Mouse (Mus musculus) embryonic fibroblast, embryonic 13.5 days (primary cell): Measurements from ENCODE around the gene Ttyh2. TPM values are rescaled to one million over a fixed set of nuclear protein-coding genes. Genes with fewer than 3 reads are reported as not detected.

ENCODE experiments used
- H3K27ac ChIP-seq: 2 replicates; pipeline ENCODE4 v1.5.1; 2012; ENCODE audit warnings: low read length, control low read depth, inconsistent platforms; ENCODE audit not compliant: insufficient read depth
- H3K4me1 ChIP-seq: 2 replicates; pipeline ENCODE4 v1.6.1; 2011; ENCODE audit warnings: low read length; ENCODE audit not compliant: control insufficient read depth, insufficient read depth
- H3K4me3 ChIP-seq: 2 replicates; pipeline ENCODE4 v1.5.1; 2011; ENCODE audit warnings: mild to moderate bottlenecking, control low read depth, low read length; ENCODE audit not compliant: insufficient read depth
- CTCF ChIP-seq: IDR thresholded peaks from 2 replicates; pipeline ENCODE4 v1.5.1; 2011; ENCODE audit warnings: mild to moderate bottlenecking, control low read depth, low read length, moderate library complexity, borderline replicate concordance; ENCODE audit not compliant: insufficient read depth
- POLR2A ChIP-seq: IDR thresholded peaks from 2 replicates; pipeline ENCODE4 v1.6.1; 2011; ENCODE audit warnings: low read depth, mild to moderate bottlenecking, control low read depth, low read length, moderate library complexity
- polyA plus RNA-seq: library from polyadenylated mRNA; stranded (reverse); fragments of >200 nt; gene quantifications from 2 replicates; pipeline ENCODE4 v1.2.4, GENCODE M21; 2011; ENCODE audit warnings: low read depth; ENCODE audit not compliant: missing spikeins, insufficient read length

Ttyh2 gene
- polyA plus RNA-seq, 1 experiment, result 26.9 TPM

GRCm38 (mm10) chr11:114699511-114699910 is 24.3 kb downstream of the Ttyh2 start:
- no peaks in the 10 kb centered on the region; the same call in 1 of the 2 replicates for H3K4me1 ChIP-seq
- no peak for TF ChIP-seq POLR2A
- no peak overlapping the region for H3K4me3 ChIP-seq
- no peak overlapping the region for H3K27ac ChIP-seq

DNA sequence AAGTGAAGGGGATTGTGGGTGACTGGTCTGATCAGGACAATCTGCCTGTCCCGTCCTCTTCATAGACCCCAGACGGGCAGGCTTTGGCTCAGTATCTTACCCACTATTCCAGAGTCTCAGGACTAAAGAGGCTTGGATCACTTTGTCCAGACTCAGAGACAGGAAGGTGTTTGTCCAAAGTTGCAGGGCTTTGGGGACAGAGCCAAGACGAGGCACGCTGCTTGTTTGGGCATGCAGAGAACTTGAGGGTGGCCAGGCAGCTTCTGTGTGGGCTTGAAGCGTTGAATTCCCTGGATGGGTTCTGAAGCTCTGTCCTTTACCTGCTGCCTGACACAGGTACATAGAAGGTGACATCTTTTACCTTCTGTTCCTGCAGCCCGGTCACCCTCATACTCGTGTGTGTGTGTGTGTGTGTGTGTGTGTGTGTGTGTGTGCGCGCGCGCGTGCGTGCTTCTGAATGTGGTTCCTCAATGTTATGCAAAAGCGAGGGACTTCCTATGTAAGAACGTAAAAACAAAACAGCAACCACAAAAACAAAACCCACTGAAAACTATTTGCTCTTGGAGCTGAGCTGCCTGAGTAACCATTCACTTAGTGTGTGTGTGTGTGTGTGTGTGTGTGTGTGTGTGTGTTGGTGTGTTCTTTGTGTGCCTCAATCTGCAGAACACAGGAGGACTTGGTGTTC is 27.2 kb downstream of the Ttyh2 start:
- H3K4me3 ChIP-seq, result no peak overlapping the region
- TF ChIP-seq CTCF, result no peak
- no peak for TF ChIP-seq POLR2A

GRCm38 (mm10) chr11:114702996-114703361 is 27.7 kb downstream of the Ttyh2 start:
- TF ChIP-seq POLR2A (no peak), CTCF (no peak)
- Histone ChIP-seq H3K4me1 (no peaks in the 10 kb centered on the region; the same call in 1 of the 2 replicates), H3K4me3 (no peak overlapping the region), H3K27ac (no peak overlapping the region)

More for the DNA sequence above, 27.2 kb downstream of the Ttyh2 start:
- Histone ChIP-seq H3K27ac (no peak overlapping the region), H3K4me1 (no peaks in the 10 kb centered on the region; the same call in 1 of the 2 replicates)

DNA sequence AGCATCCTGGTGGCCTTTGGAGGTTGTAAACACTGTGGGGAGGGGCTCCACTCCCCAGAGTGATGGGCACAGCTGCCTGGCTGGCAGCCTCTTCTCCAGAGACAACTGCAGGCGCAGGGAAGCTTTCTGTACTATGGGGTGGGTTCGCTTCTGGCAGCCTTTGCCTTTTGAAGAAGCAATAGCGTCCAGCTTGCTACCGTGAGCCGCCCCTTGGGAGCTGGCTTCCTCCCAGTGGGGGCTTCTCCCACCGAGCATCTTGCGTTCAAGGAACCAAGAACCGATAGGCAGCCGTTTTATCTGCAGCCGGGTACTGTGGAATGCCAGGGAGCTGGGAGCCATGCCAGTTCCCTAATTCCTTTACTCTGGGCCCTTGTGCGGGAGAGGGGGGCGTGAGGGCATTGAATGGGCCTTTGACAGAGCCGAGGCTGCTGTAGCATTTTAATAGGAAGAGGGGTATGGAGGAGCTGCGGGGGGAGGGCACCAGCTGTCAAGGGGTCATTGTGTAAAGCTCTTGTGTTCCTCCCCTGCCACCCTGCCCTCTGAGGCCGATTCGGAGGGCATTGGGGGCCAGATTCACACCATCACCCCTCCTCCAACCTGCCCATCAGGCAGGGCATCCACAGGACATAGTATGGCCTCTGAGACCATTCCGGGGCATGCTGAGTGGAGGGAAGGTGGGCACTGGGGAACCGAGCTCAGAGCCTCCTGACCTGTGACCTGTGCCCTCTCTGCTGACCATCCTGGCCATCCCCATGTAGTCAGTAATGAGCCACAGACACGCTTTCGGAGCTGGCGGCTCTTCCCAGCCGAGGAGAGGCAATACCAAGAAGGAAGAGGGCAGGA is 29.1 kb downstream of the Ttyh2 start:
- Histone ChIP-seq H3K4me3 (no peak overlapping the region), H3K27ac (no peak overlapping the region), H3K4me1 (no peaks in the 10 kb centered on the region; the same call in 1 of the 2 replicates)
- TF ChIP-seq CTCF, result no peak
- no peak for TF ChIP-seq POLR2A

DNA sequence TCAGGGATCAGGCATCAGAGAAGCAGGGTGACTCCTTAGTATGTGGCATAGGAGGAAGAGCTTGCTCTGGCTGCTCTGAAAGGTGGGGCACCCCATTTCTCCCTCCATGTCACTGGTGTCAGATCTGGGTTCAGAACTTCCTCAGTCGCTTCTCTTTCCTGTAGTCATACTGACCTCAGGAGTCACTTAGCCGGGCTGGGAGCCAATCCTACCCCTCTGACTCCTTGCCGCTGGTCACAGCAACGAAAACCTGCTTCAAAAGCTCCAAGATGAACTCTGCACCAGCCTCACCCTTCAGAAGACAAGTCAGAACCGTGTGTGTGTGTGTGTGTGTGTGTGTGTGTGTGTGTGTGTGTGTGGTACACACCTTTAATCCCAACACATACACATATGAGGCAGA is 31.1 kb downstream of the Ttyh2 start:
- H3K4me1 ChIP-seq, result no peaks in the 10 kb centered on the region
- H3K4me3 ChIP-seq, result no peak overlapping the region
- no peak overlapping the region for H3K27ac ChIP-seq
- TF ChIP-seq POLR2A, result no peak
- no peak for TF ChIP-seq CTCF

- no peaks in the 10 kb centered on the region for H3K4me1 ChIP-seq
- no peak overlapping the region for H3K27ac ChIP-seq
- H3K4me3 ChIP-seq, result no peak overlapping the region
- TF ChIP-seq POLR2A, result no peak
- TF ChIP-seq CTCF, result no peak
These were observed 36.2 kb downstream of the Ttyh2 start for GRCm38 (mm10) chr11:114711393-114711792.

DNA sequence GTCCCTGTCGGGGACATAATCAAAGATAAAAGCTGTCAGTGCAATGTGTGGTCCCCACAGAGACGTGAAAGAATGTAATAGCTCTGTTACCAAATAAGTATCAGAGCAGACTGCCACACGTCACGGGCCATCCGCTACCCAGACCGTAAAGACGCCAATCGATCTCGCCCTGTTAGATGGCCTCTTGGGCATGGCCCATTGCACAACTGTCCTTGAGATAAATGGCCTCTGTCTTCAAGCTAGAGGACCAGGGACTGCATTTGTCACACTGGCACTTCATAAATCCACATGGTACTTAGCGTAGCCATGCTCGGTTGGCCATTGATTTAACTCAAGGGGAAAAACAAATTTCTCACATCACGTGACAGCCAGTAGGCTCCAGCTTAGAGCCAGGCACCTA is 36.6 kb downstream of the Ttyh2 start:
- no peaks in the 10 kb centered on the region for H3K4me1 ChIP-seq
- TF ChIP-seq POLR2A (no peak), CTCF (no peak)
- no peak overlapping the region for H3K4me3 ChIP-seq
- H3K27ac ChIP-seq, result no peak overlapping the region

GRCm38 (mm10) chr11:114714526-114714925 is 39.3 kb downstream of the Ttyh2 start:
- no peaks in the 10 kb centered on the region for H3K4me1 ChIP-seq
- no peak overlapping the region for H3K27ac ChIP-seq
- TF ChIP-seq POLR2A, result no peak
- no peak for TF ChIP-seq CTCF
- no peak overlapping the region for H3K4me3 ChIP-seq

DNA sequence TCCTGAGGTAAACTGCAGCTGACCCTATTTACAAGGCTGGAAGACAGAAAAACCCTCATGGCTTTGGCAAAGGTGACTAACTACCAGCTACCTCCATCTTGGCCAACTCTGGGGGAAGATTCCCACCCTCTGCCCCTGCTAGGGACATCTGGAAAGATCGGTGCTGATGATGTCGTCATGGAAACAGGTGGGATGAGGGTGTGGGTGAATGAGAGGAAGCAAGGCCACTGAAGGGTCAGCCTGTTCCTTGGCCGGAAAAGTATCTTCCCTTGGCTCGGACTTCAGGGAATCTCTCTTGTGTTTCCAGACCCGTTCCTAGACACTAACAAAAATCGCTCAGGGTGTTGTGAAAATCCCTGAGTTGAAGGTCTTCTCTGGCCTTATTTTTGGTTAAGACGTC is 40.3 kb downstream of the Ttyh2 start:
- Histone ChIP-seq H3K4me1 (no peaks in the 10 kb centered on the region), H3K4me3 (no peak overlapping the region), H3K27ac (no peak overlapping the region)
- TF ChIP-seq CTCF (no peak), POLR2A (no peak)

- no peak for TF ChIP-seq POLR2A
- TF ChIP-seq CTCF, result no peak
- no peak overlapping the region for H3K27ac ChIP-seq
- H3K4me3 ChIP-seq, result no peak overlapping the region
- H3K4me1 ChIP-seq, result peaks cover 7% of the 10 kb centered on the region
These were observed 45.3 kb downstream of the Ttyh2 start for GRCm38 (mm10) chr11:114720535-114720934.
